Mouse (Mus musculus) Muller cell, postnatal 12 days (primary cell): ENCODE results near the gene Chil1.

ENCODE experiments used
- DNase-seq: peaks from one replicate; pipeline ENCODE4 v3.0.0-alpha.2; 2015; ENCODE audit errors: inconsistent ontology term

The Chil1 gene

DNA sequence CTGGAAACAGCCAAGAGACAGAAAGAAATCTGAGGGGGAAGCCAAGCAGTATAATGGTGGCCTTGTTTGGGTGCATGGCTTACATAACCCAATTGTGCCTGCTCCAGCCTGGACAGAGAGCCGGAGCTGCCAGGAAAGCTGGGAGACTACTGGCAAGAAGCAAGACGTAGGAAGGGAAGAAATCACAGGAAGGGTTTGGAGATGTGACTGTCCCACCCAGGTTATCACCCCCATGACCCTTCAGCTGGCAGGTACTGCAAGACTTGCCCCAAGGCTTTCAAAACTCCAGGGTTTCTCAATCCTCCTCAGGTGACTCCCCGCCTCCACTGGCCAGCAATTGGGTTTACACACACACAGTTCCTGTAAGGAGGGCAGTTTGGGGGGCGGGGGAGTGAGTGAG, at the start of gene Chil1:
Gene Chil1 (plus strand): TSS at position 152 of the 400 bp plus-strand sequence.
- DNase-seq = no peak

DNA sequence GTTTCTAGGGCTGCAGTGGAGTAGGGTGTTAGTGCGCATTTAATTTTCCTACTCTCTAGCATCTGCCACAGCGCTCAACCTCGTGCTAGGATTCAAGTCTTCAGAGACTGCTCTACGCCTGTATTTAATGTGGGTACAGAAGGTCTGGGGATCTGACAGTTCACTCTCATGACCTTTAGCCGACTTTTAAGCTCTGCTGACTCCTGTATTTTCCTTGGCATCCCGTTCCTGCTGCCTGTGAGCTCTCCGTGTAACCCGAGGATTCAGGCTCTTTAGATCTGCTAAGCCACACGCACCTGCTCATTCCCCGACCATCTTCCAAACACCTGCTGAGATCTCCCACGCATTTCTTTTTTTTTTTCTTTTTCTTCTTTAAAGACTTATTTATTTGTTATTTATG, 48.7 kb upstream of the Chil1 start:
- no peak for DNase-seq

DNA sequence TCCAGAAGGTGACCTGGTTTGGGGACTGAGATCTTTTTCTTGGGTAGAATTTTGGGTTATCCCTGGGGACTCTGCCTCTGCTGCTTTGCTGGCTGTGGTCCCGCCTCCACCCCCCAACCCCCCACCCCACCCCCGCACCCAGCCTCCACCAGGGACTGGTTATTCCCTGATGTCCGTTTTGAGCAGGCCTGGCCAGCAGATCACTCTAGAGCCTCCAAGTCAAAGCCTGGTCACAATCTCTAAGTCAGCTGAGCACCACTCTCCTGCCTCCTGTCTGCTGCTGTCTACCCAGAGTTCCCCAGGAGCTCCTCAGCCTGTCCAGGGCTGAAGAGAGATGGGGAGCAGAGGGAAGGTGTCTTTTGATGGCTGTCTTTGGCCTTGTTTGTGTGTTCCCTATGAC, 45.6 kb upstream of the Chil1 start:
- DNase-seq = no peak

DNA sequence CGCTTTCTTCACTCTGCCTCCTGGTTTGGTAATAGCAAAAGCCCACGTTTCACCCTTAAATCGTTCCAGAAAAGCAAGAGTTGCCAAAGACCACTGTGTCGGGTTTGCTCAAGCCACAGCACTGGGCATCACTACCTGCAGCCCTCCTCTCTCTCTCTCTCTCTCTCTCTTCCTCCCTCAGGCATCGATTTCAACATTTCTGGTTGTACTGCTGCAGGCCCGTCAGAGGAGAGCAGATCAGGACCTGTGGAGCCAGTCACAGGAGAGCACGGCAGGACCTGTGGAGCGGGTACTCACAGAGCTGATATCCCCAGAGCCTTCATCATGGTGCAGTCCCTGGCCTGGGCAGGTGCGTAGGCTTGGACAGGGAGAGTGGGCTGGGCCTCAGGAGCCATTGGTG, 43.6 kb upstream of the Chil1 start:
- DNase-seq = no peak

DNA sequence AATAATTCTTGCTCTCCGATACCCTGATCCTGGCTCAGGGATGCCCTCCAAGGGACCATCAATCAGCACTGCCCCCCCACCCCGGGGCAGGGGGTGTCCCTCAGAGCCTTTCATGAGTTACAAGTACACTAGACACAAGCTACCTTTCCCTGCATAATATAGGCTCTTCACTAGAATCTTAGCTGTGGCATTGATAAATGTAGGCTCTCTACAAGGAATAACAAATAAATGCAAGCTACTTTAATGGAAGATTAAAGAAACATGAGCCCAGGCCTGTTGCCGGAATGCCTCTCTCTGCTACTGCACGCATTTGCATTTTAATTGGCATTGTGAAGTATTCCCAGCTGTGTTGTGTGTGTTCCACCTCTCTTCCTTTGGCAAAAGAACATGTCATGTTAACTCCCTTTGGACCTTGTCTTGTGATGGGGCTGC, 39.6 kb upstream of the Chil1 start:
- no peak for DNase-seq

DNA sequence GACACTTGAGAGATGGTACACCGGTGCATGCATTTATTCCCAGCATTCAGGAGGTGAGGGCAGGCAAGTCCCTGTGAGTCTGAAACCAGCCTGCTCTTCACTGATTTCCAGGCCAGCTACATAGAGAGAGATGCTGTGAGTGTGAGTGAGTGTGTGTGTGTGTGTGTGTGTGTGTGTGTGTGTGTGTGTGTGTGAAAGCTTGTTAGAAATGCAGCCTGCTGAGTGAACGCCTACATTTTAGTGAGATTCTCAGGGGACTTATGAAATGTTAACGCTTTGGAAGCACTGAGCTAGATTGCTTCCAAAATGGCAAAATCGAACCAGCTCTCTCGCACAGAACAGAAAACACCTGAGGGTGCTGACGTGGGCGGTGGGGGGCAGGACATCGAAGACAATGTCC, 35.9 kb upstream of the Chil1 start:
- no peak for DNase-seq

DNA sequence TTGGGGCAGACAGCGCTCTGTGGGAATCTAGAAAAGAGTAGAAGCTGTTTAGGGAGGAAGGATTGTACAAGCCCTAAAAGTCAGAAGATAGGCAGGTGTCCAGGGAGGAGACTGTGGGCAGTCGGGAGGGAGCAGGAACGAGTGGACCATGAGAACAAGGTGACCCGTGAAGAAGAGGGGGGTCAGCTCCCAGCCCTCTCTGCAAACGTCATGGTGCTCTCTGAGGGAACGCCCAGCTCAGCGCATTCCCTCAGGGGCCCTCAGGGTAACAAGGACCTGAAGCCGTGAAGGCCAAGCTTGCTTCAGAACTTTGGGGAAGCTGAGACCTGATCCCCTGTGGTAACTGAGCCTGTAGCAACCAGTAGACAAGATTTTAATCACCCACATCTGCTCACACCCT, 31.9 kb upstream of the Chil1 start:
- DNase-seq = no peak

DNA sequence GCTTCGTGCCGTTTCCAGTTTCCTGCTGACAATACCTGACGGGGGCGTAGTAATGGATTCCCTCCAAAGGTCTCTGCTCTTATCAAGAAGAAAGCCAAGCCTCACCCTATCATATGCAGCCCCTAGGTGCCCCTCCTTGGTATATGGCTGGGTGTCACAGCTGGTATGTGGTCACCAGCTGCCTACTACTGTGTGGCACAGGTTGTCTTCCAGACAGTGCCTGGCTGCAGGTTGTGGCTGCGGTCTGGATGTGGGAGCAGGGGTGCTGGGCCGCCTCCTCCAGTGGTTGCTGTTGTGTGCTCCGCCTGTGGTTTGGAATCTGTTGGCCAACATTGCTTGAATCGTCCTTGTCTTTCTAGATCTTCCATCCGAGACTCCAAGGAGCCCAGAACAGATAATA, 31.2 kb upstream of the Chil1 start:
- no peak for DNase-seq

DNA sequence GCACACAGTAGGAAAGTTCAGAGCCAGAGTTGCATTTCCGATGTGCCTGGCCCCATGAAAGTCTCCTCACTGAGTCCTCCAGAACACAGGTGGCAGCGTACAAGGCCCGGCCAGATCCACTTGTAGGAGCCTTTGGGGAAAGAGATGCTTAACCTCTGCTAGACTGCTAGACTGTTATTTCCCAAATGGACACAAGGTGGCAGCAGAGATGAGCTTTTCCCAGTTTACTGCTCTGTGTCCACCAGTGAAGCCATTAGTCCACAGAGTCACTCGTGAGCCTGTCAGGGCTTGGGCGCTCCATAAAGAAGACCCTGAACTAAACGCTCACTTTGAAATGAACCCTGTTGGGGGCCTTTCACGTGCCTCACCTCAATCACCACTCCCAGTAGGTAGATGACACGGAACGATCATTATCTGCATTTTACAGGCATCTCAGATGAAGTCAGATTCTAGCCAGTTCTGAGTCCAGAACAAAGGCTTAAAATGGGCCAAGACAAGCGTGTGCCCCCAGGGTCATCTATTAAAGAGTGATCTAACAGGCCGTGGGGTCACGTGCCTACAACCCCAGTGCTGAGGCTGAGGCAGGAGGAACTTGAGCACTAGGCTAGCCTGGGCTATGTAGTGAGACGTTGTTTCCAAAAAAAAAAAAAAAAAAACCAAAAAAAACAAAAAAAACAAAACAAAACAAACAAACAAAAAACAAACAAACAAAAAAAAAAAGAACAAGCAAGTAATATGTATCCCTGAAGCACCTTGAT, 30.1 kb upstream of the Chil1 start:
- peak; percentile 87 for DNase-seq

DNA sequence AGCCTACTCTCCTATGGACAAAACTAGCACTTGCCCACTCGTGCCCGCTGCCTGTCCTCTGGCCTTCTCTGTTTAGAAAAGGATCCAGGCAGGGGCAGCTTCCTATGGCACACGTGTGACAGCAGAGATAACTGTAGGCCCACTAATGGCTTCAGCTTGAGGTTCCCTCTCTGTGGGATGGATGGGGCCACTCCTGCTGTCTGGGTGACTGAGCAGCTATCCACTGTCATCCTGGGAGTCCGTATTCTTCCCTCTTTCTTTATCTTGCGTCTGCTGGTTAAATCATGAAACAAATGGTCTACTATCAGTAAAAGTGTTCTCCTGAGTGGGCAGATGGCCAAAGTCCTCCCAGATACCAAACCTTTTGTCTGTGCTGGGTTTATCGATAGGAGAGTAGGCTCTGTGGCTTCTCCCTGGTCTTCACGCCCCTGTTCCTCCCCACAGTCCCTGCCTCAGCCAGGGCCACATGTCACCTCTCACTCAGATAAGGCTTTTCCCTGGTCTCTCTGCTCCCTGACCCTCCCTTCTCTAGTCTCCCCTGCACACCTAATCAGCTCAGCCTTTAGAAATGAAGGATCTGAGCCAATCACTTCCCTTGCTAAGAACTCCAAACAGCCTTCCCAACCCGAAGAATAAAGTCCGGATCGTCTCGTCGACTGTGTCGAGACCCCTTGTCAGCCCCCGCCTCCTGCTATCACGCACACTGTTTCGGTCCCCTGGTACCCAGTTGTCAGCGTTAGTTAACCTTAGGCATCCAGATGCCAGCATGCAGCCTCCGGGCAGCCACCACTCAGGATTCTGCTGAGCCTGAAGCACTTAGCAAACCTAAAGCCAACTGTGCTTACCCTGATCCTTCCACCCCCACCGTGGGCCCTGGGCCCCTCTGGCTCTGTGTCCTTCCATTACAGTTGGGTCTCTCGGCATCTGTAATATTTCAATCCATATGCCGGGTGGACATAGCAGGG, 29.1 kb upstream of the Chil1 start:
- no peak for DNase-seq

DNA sequence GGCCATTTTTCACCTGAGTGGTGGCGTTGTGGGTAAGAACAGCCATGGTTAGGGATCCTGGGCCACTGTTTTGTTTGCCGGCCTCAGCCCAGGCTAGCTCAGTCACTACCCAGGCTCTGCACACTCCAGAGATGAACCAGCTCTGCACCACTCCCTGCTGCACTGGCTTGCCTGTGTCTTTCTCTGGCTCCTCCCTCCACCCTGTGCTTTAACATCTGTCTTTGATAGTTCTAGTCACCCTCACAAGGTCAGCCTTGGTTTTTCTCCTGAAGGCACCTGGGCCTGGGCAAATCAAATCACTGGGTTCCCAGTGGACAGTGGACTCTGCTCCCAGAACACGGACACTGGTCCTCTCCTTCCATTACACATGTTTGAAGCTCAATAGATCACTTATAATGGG, 27.9 kb upstream of the Chil1 start:
- DNase-seq = no peak

DNA sequence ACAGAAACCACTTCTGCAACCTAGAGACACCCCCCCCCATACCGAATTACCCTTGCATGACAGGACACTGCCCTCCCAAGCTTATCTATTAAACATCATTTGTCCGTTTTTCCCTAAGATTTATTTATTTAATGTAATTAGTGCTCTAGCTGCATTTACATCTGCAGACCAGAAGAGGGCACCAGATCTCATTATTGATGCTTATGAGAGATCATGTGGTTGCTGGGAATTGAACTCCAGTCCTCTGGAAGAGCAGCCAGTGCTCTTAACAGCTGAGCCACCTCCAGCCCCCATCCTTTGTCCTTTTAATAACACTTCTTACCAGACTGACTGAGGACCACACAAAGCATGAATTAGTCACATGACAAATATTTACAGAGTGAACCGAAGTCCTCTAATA, 27.3 kb upstream of the Chil1 start:
- DNase-seq = no peak

DNA sequence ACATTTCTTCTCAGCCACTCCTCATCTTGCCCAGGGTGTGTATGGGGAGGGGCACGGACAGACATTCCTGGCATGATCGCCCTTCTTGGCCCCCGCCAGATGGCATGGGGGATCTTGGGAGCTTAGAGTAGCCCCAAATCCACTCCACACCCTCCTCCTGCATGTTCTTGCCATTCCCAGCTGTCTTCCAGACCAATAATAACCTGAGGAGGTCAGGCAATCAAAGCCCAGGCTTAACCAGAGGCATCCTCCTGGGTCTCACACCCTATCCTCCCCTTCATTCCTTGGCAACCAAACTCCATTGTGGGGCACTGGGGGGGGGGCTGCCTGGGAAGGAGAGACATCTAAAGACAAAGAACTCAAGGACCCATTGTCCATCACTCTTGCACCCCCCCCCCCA, 21.6 kb upstream of the Chil1 start:
- no peak for DNase-seq

DNA sequence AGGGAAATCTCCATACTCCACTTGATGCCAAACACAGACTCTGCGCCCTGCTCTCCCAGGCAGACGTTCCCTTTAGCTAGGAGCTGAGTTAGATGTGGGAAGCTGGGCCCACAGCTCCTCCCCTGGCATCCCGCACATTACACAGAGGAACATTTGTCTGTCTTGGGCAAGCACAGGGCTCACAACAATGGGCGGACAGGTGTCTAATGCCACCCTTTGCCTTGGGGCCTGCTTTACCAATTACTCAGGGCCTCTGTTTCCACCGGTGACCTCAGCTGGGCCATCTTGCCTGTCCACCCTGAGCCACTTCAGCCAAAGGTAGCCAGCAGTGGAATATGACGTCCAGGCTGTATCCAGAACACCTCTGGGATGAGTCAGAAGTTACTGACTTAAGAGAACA, 20.6 kb upstream of the Chil1 start:
- DNase-seq = no peak

DNA sequence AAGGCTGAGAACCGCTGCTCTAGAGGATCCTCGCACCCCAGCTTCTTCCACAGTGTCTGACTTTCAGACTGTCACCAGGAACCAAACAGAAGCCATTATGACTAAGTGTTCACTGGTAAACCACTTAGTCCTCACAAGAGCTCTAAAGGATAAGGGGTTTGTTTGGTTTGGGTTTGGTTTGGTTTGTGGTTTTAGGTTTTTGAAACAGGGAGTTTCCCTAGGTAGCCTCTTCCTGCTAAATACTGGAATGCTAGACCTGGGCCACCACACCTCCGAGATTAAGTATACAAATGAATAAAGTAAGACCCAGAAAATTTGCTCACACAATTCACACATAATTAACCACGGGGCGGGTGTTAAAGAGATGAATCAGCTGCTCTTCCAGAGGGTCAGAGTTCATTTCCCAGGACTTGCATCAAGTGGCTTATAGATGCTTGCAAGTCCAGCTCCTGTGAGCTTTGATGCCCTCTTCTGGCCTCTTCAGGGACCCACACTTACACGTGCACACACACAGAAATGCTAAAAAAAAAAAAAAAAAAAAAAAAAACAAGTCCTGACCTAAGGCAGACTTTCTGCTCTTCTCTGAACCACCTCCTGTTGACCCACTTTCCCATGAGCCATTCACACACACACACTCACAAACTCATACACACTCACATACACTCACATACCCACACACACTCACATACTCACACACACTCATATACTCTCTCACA, 19.3 kb upstream of the Chil1 start:
- DNase-seq = no peak

DNA sequence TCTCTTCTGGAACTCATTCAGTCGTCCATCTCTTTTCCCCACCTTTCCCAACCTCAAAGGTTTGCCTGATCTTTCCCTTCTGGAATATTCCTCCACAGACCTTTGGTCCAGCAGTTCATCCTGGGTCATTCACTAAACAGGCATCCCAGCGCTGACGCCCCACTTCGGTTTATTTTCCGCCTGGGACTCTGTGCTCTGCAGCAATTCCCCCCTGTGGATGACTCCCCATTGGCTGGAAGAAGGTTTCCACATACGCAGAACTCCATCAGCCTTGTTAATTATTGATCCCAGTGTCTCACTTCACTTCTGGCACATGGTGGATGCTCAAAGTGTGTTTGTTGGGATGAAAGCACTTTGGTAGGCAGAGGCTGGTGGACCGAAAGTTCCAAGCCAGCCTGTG, 18.5 kb upstream of the Chil1 start:
- DNase-seq = no peak

DNA sequence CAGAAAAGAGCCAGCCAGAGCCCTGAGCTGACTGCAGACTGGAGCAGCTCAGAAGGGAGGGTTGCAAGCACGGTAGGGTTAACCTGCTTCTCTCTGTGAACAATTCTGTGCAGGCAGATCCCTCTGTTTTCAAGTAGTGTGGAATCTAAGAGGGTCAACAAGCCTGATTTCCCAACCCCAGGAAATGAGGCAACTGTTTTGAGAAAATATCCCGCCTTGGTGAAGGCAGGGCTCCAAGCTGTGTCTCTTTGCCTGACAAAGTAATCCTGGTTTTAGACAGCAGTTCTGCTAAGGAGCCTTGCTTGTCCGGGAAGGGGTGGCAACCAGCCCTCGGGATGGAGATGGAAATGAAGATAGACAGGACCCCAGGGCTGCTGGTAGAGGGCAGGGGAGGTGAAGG, 17.5 kb upstream of the Chil1 start:
- DNase-seq = no peak

DNA sequence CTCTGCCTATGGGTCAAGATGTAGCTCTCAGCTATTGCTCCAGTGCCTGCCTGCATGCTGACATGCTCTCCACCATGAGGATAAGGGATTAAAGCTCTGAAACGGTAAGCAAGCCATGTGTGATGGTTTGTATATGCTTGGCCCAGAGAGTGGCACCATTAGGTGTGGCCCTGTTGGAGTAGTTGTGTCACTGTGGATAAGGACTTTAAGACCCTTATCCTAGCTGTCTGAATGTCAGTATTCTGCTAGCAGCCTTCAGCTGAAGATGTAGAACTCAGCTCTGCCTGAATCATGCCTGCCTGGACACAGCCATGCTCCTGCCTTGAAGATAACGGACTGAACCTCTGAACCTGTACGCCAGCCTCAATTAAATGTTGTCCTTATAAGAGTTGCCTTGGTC, 15.4 kb upstream of the Chil1 start:
- DNase-seq = no peak

DNA sequence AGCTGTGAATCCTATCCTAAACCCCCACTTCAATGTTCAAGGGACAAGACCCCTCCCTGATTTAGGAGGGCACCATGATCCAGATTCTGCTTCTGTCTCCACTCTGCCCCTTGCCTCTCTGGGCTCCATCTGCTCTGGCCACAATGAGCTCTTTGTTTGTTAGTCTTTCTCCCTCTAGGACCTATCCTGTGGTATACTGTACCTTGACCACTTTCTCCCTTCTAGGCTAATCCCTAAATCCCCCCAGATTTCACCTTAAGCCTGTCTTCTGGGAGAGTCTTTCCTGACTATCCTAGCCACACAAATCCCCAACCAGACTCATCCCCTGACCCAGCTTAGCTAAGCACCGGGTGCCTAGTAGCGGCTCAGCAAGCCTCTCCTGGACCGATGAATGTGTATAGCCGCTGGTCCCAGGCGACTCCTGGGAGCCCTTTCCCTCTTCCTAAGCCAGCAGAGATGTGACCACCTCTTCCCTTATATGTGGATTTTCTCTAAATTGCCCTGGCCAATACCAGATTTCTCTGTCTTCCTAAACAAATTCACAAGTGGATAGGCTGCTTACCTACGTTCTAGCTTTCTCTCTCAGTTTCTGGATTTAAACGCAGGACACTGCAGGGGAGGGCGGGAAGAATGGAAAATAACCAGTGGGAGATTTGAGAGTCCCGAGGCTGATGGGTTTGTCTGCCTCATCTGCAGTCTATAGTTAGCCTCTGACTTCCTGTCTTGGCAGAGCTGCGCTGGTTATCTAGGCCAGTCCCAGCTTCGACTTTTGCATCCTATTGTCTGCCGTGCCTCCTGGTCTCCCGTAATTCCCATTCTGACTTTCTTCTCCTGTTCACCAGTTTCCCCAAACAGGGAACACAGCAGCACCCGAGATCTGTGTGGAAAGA, 14.3 kb upstream of the Chil1 start:
- DNase-seq = no peak

DNA sequence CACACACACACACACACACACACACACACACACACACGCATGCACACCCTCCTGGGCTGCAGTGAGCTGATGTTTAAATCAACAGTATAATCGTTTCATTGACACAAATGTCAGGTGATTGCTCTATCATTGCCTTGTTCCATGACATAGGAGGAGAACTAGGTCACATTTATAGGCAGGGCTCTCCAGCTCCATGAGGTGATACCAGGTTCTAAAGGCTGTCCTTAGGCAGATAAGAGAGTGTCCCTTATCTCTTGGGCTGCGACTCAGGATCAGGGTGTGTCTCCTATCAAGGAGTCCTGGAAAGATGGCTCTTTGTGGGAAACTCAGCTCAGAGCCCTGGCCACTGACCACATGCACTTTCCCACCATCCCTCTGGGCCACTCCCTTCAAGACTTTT, 13.4 kb upstream of the Chil1 start:
- no peak for DNase-seq

DNA sequence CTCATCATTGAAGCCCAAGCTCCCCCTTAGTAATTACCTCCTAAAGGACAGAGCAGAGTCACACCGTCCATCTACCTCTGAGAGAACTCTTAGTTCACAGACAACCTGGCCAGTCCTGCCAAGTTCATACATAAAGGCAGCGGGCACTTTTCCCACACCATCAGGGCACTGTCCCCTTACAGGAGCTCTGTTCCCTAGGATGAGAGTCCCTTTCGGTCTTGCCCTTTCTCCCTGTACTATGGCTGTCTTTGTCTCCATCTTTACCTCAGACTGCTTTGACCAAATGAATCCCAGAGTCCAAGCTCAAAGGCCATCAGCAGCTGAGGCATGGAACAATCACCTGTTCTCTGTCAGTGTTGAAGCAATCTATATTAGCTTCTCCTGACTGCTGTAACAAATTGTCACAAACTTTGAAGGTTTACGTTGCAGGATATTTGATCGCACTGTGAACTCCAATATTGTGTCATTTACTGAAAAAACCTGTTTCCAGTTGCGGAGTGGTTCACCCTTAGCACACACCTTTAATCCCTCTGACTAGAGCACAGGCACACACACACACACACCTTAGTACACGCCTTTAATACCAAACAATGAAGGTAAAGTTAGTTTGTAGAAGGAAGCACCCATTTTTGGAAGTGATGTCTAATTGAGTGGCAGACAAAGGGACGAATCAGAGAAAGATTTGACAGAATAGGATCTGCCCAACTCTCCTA, 12.8 kb upstream of the Chil1 start:
- no peak for DNase-seq
